Mouse (Mus musculus) erythroblast, embryonic 14.5 days (primary cell): ENCODE measurements at regions not wholly inside any gene's neighbourhood (a gene's known extent, or its start where the extent isn't known, plus 50 kb on each side); places are given as distances from the start of the nearest gene placed in this dataset.

ENCODE experiments used
- GATA1 ChIP-seq: IDR thresholded peaks from 2 replicates; pipeline ENCODE4 v1.6.1; 2012; ENCODE audit warnings: low read length, inconsistent platforms, mixed read lengths
- TAL1 ChIP-seq: IDR thresholded peaks from 3 replicates; pipeline ENCODE4 v1.6.1; 2012; ENCODE audit warnings: low read length, inconsistent platforms, mixed read lengths

- TF ChIP-seq GATA1 (no peak), TAL1 (no peak)
These were observed 471.3 kb downstream of the Lrfn5 start for GRCm38 (mm10) chr12:61994294-61994693.
